Mouse (Mus musculus) lung, adult 2 months (tissue): ENCODE measurements at regions not wholly inside any gene's neighbourhood (a gene's known extent, or its start where the extent isn't known, plus 50 kb on each side); places are given as distances from the start of the nearest gene placed in this dataset.

Experiments used
- CTCF ChIP-seq: fragments of 200-500 bp; IDR thresholded peaks from 2 replicates; pipeline ENCODE4 v1.5.1; 2011; ENCODE audit warnings: mild to moderate bottlenecking, low read length, control low read depth; ENCODE audit not compliant: insufficient read depth
- POLR2A ChIP-seq: fragments of 200-500 bp; IDR thresholded peaks from 2 replicates; pipeline ENCODE4 v1.6.1; 2011; ENCODE audit warnings: low read depth, mild to moderate bottlenecking, control low read depth, low read length, borderline replicate concordance; ENCODE audit errors: extremely low read depth

DNA sequence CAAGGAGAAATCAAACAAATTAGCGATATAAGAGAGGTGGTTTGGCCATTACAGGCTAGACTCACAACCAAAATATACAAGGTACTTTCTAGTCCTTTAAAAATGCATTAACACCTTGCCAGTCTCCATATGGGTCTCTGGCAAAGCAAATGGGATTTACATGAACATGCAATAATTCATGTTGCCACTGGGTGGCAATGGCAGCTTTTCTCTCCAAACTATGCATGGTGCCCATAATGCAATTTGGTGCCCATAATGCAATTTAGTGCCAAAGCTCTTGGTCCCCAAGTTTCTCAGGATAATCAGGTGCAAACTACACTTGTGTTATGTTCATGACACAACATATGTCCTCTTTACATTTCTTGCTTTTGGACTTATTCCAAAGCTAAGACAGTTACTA lies 1126.9 kb upstream of the 4930412O13Rik start:
- peak; percentile 44 for TF ChIP-seq CTCF
- no peak for TF ChIP-seq POLR2A
